Mouse (Mus musculus) mouse embryonic stem cell (cell line): Measurements from ENCODE around the gene Nav1.

Experiments used
- in situ Hi-C, 2 experiments: fragments of 300-500 bp; cut with MboI; formaldehyde crosslinking; loops; 1 replicate in 1 of 2; 3 replicates in 1 of 2; pipeline ENCODE4 v1.14.3; 2019 to 2020; ENCODE audit warnings: low sequenced_read_pairs in 2 of 2, low pct_unique_long_range_greater_than_20kb in 1 of 2, mixed read lengths in 1 of 2; ENCODE audit not compliant: unreplicated experiment in 1 of 2

The Nav1 gene

DNA sequence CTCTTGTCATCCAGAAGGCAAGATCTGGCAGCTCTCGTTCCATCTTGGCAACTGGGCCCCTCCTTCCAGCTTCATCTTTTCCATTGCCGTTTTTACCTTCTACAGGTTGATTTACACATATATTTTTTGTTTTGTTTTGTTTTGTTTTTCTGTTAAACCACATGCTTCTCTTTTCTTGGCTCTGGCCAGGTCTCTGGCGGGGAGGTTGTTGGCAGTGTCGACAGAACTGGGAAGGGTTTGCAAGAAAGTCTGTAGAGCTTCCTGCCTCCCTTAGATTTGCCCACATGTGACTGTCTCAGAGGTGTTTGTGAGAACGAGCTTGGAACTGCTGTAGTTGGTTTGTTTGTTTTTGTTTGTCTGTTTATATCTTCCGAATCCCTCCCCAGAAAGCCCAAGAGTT lies 166.1 kb downstream of the Nav1 start:
- in situ Hi-C loops, result no loop called here

DNA sequence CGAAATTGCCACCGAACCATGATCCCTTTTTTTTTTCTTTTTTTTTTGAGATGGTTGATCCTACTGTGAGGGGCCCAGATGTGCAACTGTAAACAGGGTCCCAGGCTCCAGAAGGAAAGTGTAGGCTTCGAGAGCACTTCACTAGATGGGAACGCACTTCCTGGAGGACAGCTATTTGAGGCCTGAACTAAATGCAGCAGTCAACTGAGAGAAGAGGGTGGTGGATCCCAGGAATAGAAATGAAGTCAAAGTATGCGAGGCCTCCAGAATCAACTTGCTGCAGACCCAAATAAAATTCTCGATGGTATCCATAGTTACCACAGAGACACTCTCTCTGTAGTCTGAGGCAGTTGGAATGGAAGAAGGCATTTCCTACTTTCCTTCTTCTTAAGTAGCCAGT lies 168.3 kb downstream of the Nav1 start:
- in situ Hi-C loops, result no loop called here

- in situ Hi-C loops, result no loop called here
Measured at GRCm38 (mm10) chr1:135435823-135436222, 171.3 kb downstream of the Nav1 start.

DNA sequence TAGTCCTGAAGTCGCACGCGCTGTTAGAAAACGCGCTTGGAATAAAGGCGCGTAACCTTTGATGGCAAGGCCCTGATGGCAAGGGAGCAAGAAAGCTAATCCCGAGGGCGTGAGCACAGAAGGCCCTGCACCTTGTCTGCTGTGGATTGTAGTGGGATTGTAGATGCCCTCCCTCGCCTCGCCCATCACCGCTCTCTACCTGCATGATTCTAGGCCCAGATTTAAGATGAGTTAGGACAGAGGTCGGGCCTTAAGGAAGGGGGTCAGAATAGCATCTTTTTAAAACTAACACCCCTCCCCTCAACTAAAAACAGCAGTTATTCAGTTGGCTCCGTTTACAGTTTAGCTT lies 176.5 kb downstream of the Nav1 start:
- in situ Hi-C loops, result no loop called here

- in situ Hi-C loops, result no loop called here
Measured at GRCm38 (mm10) chr1:135429901-135430668, 177.0 kb downstream of the Nav1 start, which contains the start of gene Ipo9. Gene Ipo9, minus strand, starts transcription at chr1:135430499.

- in situ Hi-C loops, result no loop called here
Measured at GRCm38 (mm10) chr1:135427390-135427789, 179.7 kb downstream of the Nav1 start.

- in situ Hi-C loops, result no loop called here
Measured at GRCm38 (mm10) chr1:135426645-135427044, 180.4 kb downstream of the Nav1 start.

- in situ Hi-C loops, result no loop called here
Measured at GRCm38 (mm10) chr1:135422772-135423171, 184.3 kb downstream of the Nav1 start.

GRCm38 (mm10) chr1:135413996-135414395 lies 193.1 kb downstream of the Nav1 start:
- in situ Hi-C loops, result no loop called here

DNA sequence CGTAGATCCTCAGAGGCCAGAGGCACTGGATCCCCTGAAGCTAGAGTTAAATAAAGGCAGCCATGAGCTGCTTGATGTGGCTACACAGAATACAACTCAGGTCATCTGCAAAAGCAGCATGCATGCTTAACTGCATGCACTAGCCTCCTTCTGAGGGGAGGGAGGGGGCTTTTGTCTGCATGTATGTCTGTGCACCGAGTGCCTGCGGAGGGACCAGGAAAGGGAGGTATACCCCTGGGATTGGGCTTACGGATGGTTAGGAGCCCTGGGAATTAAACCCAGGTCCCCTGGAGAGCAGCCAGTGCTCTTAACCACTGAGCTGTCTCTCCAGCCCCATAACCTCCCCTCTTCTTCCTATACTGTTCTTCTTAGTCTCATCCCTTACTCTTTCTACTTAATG lies 195.0 kb downstream of the Nav1 start:
- in situ Hi-C loops, result no loop called here

DNA sequence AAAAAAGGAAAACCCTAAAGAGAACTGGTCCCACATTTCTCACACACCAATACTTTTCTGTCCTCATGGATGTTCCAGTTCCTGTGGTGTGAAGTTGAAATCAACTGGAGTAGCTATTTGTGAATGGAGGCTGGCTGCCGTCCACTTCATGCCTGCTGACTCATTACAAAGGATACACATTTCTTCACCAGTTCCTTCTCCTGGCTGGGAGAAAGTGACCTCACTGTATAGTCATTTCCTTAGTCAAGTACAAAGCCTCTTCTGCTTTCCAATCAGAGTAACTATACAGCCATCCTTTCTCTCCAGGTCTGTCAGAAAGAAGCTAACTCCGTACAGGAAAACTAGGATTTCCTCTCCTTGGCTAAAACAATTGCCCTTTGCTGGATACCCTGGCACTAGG lies 196.1 kb downstream of the Nav1 start:
- in situ Hi-C loops, result no loop called here

- in situ Hi-C loops, result no loop called here
Measured at GRCm38 (mm10) chr1:135408973-135409372, 198.1 kb downstream of the Nav1 start.

DNA sequence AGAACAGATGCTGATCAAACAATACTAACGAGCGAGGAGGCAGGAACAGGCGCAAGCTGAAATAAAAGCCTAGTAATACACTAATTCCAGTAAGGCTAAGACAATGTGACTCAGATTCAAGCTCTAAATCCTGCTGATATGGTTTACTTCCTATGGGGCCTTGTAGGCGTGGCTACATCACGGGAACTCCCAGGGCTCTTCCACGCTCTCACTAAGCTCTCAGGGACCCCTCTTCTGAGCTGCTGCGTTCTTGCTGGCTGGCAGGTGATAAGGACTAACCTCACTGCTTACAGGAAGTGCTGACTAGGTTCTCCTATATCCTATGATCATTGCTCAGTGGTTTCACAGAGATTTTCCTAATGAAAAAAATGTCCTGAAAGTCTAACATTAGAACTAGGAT lies 201.7 kb downstream of the Nav1 start:
- in situ Hi-C loops, result no loop called here

DNA sequence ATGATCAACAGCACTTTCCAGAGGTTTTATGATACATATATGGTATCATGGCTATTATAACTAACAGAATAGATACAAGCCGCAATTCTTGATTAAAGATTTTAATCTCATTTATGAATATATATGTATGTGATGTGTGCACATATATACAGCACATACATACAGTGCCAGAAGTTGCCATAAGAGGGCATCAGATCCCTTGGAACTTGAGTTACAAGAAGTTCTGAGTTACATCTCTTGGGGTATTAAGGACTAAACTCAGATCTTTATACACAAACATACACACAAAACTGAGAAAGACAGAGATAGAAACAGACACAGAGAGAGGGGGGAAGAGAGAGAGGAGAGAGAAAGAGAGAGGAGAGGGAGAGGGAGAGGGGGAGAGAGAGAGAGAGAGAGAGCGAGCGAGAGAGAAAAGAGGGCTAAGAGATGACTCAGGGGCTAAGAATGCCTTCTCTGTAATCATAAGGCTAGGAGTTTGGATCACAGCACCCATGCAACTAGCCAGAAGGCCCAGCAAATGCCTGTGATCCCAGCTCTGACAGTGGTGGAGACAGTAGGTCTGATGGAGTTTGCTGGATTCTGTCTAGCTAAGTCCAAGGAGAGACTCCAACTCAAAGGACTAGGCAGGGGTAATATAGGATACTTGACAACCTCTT lies 205.5 kb downstream of the Nav1 start:
- in situ Hi-C loops, result no loop called here

DNA sequence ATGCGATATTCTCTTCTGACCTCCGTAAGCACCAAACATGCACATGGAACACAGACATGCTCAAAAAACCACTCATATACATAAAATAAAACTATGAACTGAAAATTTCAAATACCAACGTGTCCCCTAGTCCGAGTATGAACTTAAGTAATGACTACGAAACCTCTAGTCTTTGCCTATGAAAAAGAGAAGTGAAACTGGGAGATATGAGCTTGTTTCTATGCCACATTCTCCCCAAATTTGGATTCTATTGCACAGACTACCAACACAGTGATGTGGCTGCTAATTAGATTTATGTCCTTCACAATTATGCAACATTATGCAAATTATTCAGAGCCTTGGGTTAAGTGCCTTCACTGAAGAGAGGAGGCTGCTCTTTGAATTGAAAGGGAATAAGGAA lies 207.6 kb downstream of the Nav1 start:
- in situ Hi-C loops, result no loop called here

- in situ Hi-C loops, result no loop called here
Measured at GRCm38 (mm10) chr1:135385161-135385560, 221.9 kb downstream of the Nav1 start.
